Mouse (Mus musculus): ENCODE results near the gene Pde1a. TPM values are rescaled to one million over a fixed set of nuclear protein-coding genes. Genes with fewer than 3 reads are reported as not detected.

The Pde1a gene
- polyA plus RNA-seq, 1 experiment from 2014 or later: 37.5 TPM

DNA sequence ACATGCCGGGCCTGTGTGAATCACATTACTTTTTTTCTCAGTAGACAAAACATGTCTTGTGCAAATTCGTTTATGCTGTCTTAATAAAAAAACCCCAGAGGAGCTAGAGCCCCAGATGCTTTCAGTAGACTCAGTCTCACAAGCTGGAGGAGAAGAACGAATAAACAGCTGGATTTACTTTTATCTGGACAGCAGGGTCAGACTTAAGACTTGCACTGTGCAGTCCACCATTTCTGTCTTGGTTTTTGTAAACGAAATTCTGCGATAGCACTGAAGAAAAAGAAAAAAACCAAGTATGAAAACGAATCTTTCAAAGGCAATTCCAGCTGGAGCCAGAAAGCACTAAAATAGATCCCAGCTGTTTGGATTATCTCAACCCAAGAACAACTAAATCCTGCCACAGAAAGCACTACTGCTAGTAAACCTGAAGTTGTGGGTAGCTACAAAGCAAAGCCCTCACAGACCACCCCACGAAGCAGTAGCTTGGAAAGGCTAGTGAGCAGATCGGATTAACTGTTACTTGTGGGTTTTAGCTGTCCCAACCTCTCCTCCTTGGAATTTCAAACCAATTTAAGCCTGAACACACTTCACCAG lies 343.6 kb downstream of the Pde1a start:
- Histone ChIP-seq H3K9me3 (replicated peaks; ENCODE audit: low read length) (no peaks in the 10 kb centered on the region), H3K27ac (peak overlapping the region; percentile 63), H3K4me2 (ENCODE audit: low read length) (no peak overlapping the region), H3K9ac (ENCODE audit: low read depth, low read length) (no peak overlapping the region), H3K4me1 (replicated peaks; ENCODE audit: insufficient read depth, low read length) (no peaks in the 10 kb centered on the region), H3K4me3 (replicated peaks; ENCODE audit: low read depth, low read length) (no peak overlapping the region), H3K27me3 (ENCODE audit: insufficient read depth, low read length) (no peaks in the 10 kb centered on the region), H3K36me3 (ENCODE audit: insufficient read depth, low read length) (no peaks in the 10 kb centered on the region)
- WGBS: 36% methylated on average over 8 of the region's 8 CpGs
- TF ChIP-seq CTCF (IDR thresholded peaks at IDR 0.05; ENCODE audit: low read depth): no peak
- ATAC-seq (replicated peaks; ENCODE audit: low FRiP score, low read depth) (no peak), DNase-seq (ENCODE audit: low spot score) (peak; percentile 75)

Other genes starting within 250 kb of the Pde1a start
- not detected in 2 replicates for gene Prdx6b, start 163.0 kb upstream of the Pde1a start, polyA plus RNA-seq (2015; fragmentation: Nextera tagmentation; extraction: Ambion mirVana)
- gene Dnajc10, start 186.0 kb upstream of the Pde1a start, polyA plus RNA-seq (2015; fragmentation: Nextera tagmentation; extraction: Ambion mirVana): 71.0 and 76.0 TPM in 2 replicates

Measured in kidney, postnatal 0 days (tissue).